Mouse (Mus musculus): Measurements from ENCODE around the gene Txk. TPM values are rescaled to one million over a fixed set of nuclear protein-coding genes. Genes with fewer than 3 reads are reported as not detected.

Txk gene
- total RNA-seq, 1 experiment: 0.09 TPM

DNA sequence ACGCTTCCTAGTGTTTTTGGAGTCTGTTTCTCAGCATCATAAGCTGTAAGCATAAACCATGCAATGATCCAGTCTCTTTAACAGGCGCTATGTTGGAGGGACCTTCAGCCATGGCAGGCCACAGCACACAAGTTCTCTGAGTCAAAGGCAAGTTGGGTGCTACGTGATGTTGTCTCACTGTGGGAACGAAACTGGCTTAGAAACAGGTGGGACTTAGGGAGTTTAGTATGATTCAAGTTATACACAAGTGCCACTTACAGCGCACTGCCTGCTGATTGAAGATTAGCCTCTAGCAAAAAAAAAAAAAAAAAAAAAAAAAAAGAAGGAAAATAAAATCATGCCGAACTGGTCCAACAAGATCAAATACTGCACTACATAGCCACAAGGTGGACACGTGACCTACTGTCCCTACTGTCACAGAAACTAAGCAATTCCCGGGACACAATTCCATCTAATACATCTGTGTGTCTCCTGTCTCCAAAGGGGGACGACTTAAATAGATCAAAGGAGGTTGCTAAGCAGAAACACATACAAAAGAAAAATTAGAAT is 77.5 kb downstream of the Txk start:
- Histone ChIP-seq H3K36me3 (ENCODE audit: control insufficient read depth, insufficient read depth, low read length, poor library complexity, severe bottlenecking) (no peaks in the 10 kb centered on the region), H3K4me1 (ENCODE audit: control insufficient read depth in 2 of 2, insufficient read depth in 2 of 2, low read length in 2 of 2, poor library complexity in 1 of 2) (no peaks in the 10 kb centered on the region), H3K4me3 (ENCODE audit: insufficient read depth in 1 of 2, low read depth in 1 of 2, low read length in 2 of 2, poor library complexity in 1 of 2, severe bottlenecking in 1 of 2) (no peak overlapping the region), H3K9me3 (ENCODE audit: control insufficient read depth, insufficient read depth, low read depth, low read length) (no peaks in the 10 kb centered on the region), H3K9ac (ENCODE audit: insufficient read depth, low read depth, low read length, poor library complexity, severe bottlenecking) (no peak overlapping the region), H3K27ac (ENCODE audit: insufficient read depth, low read depth, low read length, poor library complexity, severe bottlenecking) (no peak overlapping the region)
- TF ChIP-seq ZNF384 (IDR thresholded peaks at IDR 0.05; ENCODE audit: low read depth, low read length) (no peak), MAFK (IDR thresholded peaks at IDR 0.05; ENCODE audit: insufficient read depth, low read depth, low read length) (no peak), CHD2 (IDR thresholded peaks at IDR 0.05; ENCODE audit: low read depth, low read length) (no peak), HCFC1 (IDR thresholded peaks at IDR 0.05; ENCODE audit: borderline replicate concordance, insufficient read depth, low read length) (no peak), ZC3H11A (IDR thresholded peaks at IDR 0.05; ENCODE audit: borderline replicate concordance, low read depth, low read length) (no peak)
- in situ Hi-C loops (cut with MboI; ENCODE audit: low sequenced_read_pairs in 2 of 2, unreplicated experiment in 2 of 2): no loop called here
- no peak for DNase-seq (ENCODE audit: low read depth, low spot score)

GRCm38 (mm10) chr5:72671017-72671699 is 81.4 kb downstream of the Txk start:
- Histone ChIP-seq H3K4me1 (ENCODE audit: control insufficient read depth in 2 of 2, insufficient read depth in 2 of 2, low read length in 2 of 2, poor library complexity in 1 of 2) (no peaks in the 10 kb centered on the region), H3K27ac (ENCODE audit: insufficient read depth, low read depth, low read length, poor library complexity, severe bottlenecking) (no peak overlapping the region), H3K4me3 (ENCODE audit: insufficient read depth in 1 of 2, low read depth in 1 of 2, low read length in 2 of 2, poor library complexity in 1 of 2, severe bottlenecking in 1 of 2) (no peak overlapping the region), H3K9ac (ENCODE audit: insufficient read depth, low read depth, low read length, poor library complexity, severe bottlenecking) (no peak overlapping the region), H3K36me3 (ENCODE audit: control insufficient read depth, insufficient read depth, low read length, poor library complexity, severe bottlenecking) (no peaks in the 10 kb centered on the region), H3K9me3 (ENCODE audit: control insufficient read depth, insufficient read depth, low read depth, low read length) (no peaks in the 10 kb centered on the region)
- in situ Hi-C loops (cut with MboI; ENCODE audit: low sequenced_read_pairs in 2 of 2, unreplicated experiment in 2 of 2): no loop called here
- no peak for DNase-seq (ENCODE audit: low read depth, low spot score)
- TF ChIP-seq CHD2 (IDR thresholded peaks at IDR 0.05; ENCODE audit: low read depth, low read length): no peak
- TF ChIP-seq MAFK (IDR thresholded peaks at IDR 0.05; ENCODE audit: insufficient read depth, low read depth, low read length): no peak
- no peak for TF ChIP-seq HCFC1 (IDR thresholded peaks at IDR 0.05; ENCODE audit: borderline replicate concordance, insufficient read depth, low read length)
- TF ChIP-seq ZNF384 (IDR thresholded peaks at IDR 0.05; ENCODE audit: low read depth, low read length): no peak
- no peak for TF ChIP-seq ZC3H11A (IDR thresholded peaks at IDR 0.05; ENCODE audit: borderline replicate concordance, low read depth, low read length)

- no peaks in the 10 kb centered on the region for H3K9me3 ChIP-seq (ENCODE audit: control insufficient read depth, insufficient read depth, low read depth, low read length)
- H3K4me3 ChIP-seq (ENCODE audit: insufficient read depth in 1 of 2, low read depth in 1 of 2, low read length in 2 of 2, poor library complexity in 1 of 2, severe bottlenecking in 1 of 2): no peak overlapping the region
- no peak for DNase-seq (ENCODE audit: low read depth, low spot score)
- H3K9ac ChIP-seq (ENCODE audit: insufficient read depth, low read depth, low read length, poor library complexity, severe bottlenecking): no peak overlapping the region
- H3K4me1 ChIP-seq (ENCODE audit: control insufficient read depth in 2 of 2, insufficient read depth in 2 of 2, low read length in 2 of 2, poor library complexity in 1 of 2): no peaks in the 10 kb centered on the region
- in situ Hi-C loops (cut with MboI; ENCODE audit: low sequenced_read_pairs in 2 of 2, unreplicated experiment in 2 of 2): no loop called here
- no peaks in the 10 kb centered on the region for H3K36me3 ChIP-seq (ENCODE audit: control insufficient read depth, insufficient read depth, low read length, poor library complexity, severe bottlenecking)
- TF ChIP-seq MAFK (IDR thresholded peaks at IDR 0.05; ENCODE audit: insufficient read depth, low read depth, low read length) (no peak), HCFC1 (IDR thresholded peaks at IDR 0.05; ENCODE audit: borderline replicate concordance, insufficient read depth, low read length) (no peak)
- H3K27ac ChIP-seq (ENCODE audit: insufficient read depth, low read depth, low read length, poor library complexity, severe bottlenecking): no peak overlapping the region
Measured at GRCm38 (mm10) chr5:72668351-72668750, 84.2 kb downstream of the Txk start.

DNA sequence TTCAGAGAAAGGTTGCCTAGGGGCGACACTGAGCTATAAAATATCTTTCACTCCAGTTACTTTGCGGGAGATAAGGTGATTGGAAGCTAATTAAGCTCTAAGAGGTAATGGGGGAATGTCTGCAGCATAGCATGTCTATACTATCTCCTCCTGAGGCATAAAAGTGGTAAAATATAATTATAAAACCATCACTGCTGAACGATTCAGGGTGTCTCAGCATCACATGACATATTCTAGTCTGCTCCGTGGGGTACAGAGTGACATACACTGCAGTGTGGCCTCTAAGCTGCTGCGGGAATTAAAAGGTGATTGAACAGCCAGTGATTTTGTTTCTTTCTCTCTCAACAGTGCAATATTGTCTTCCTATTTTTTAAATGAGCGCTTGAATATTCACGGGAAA is 86.1 kb downstream of the Txk start:
- Histone ChIP-seq H3K4me3 (ENCODE audit: insufficient read depth in 1 of 2, low read depth in 1 of 2, low read length in 2 of 2, poor library complexity in 1 of 2, severe bottlenecking in 1 of 2) (no peak overlapping the region), H3K4me1 (ENCODE audit: control insufficient read depth in 2 of 2, insufficient read depth in 2 of 2, low read length in 2 of 2, poor library complexity in 1 of 2) (no peaks in the 10 kb centered on the region), H3K9me3 (ENCODE audit: control insufficient read depth, insufficient read depth, low read depth, low read length) (no peaks in the 10 kb centered on the region), H3K9ac (ENCODE audit: insufficient read depth, low read depth, low read length, poor library complexity, severe bottlenecking) (no peak overlapping the region), H3K36me3 (ENCODE audit: control insufficient read depth, insufficient read depth, low read length, poor library complexity, severe bottlenecking) (no peaks in the 10 kb centered on the region), H3K27ac (ENCODE audit: insufficient read depth, low read depth, low read length, poor library complexity, severe bottlenecking) (no peak overlapping the region)
- in situ Hi-C loops (cut with MboI; ENCODE audit: low sequenced_read_pairs in 2 of 2, unreplicated experiment in 2 of 2): no loop called here
- no peak for TF ChIP-seq ZC3H11A (IDR thresholded peaks at IDR 0.05; ENCODE audit: borderline replicate concordance, low read depth, low read length)
- no peak for TF ChIP-seq MAFK (IDR thresholded peaks at IDR 0.05; ENCODE audit: insufficient read depth, low read depth, low read length)
- TF ChIP-seq ZNF384 (IDR thresholded peaks at IDR 0.05; ENCODE audit: low read depth, low read length): no peak
- TF ChIP-seq HCFC1 (IDR thresholded peaks at IDR 0.05; ENCODE audit: borderline replicate concordance, insufficient read depth, low read length): no peak
- TF ChIP-seq CHD2 (IDR thresholded peaks at IDR 0.05; ENCODE audit: low read depth, low read length): no peak
- DNase-seq (ENCODE audit: low read depth, low spot score): no peak
